Mouse (Mus musculus): ENCODE data around the gene Hilpda.

DNA sequence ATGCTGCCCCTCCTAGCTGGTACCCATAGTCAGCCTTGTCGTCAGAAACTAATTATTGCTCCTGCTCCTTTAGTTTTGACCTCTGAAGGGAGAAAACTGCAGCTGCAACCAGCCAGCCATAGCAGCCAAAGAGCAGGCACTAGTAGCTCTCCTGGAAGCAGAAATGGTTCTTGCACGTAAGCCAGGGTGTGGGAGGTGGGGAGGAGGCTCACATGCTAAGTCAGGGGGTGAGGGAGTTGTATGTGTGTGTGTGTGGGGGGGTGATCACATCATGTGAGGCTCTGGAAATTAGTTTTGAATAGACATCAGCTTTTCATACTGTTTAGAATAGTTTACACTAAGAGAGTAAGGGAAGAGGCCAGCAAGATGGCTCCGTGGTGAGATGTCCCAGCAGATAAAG lies 45.7 kb downstream of the Hilpda start:
- no peak for TF ChIP-seq CTCF (IDR thresholded peaks at IDR 0.05; ENCODE audit: borderline replicate concordance, insufficient read depth, low read depth, low read length)
- no peak for TF ChIP-seq POLR2A (IDR thresholded peaks at IDR 0.05; ENCODE audit: borderline replicate concordance, insufficient read depth, low read length)
